ENCODE assay signal across 9 mouse cellular contexts in the genomic region with DNA sequence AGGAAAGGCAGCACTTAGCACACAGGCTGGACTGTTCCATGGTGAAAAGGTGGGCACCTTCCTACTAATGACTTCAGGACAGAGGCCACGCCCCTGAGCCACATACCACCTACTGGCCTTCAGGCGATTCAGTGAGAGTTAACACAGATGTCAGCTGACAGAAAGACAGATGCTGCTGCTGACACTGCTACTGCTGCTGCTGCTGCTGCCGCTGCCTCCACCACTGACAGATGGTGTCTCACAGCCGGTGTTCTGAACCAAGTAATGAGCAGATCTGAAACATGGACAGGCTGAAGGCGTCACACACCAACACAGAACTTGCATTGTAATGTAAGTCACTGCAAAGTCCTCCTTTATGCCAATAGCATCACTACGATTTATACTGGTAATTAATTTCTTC.
A peak's percentile ranks its signal among the peaks of the same experiment; 100 is the strongest.
DNase-seq lines count a peak whose midpoint lies in the region; ATAC-seq lines count a peak whose summit lies in the region.
"Had no signal": no experiment of that assay in that cellular context is flagged by ENCODE, and none has a peak within 500 bp of the region (broad histone marks: within the 10 kb centered on the region; RNA-seq: fewer than 3 reads in every experiment).

No protein-coding gene starts in this region.

- no peaks in the 10 kb centered on the region for H3K27me3 ChIP-seq in kidney, embryonic 14.5 days (ENCODE audit: control insufficient read depth, insufficient read depth, low read length)
- H3K27me3 ChIP-seq: megakaryocyte, embryonic 14.5 days had no signal

- WGBS in kidney, embryonic 14.5 days, result 24% methylated on average over 6 of the region's 6 CpGs

- H3K9me3 ChIP-seq in kidney, embryonic 14.5 days (ENCODE audit: control insufficient read depth, low read length), result no peaks in the 10 kb centered on the region

- no peak for DNase-seq in kidney, postnatal 25 days
- DNase-seq in frontal cortex, postnatal 36 days (ENCODE audit: low spot score in 2 of 2), result peak; percentile 55 to 70
- peak; percentile 20 to 30 for DNase-seq in left cerebral cortex, postnatal 10 days (ENCODE audit: extremely low spot score in 1 of 2, low spot score in 2 of 2)
- peak; percentile 73 for DNase-seq in right cerebral cortex, adult 18-20 months
- DNase-seq in gastrocnemius, postnatal 25 days, result no peak
- no peak for DNase-seq in urinary bladder, postnatal 36 days (ENCODE audit: low spot score in 2 of 2)
- no peak for DNase-seq in urinary bladder, adult 2 months (ENCODE audit: low spot score)

- 0 out of 2 replicates have a peak, but pooled peaks have one; percentile 49 for ATAC-seq in kidney, embryonic 14.5 days (ENCODE audit: low FRiP score, low TSS enrichment)

- H3K4me3 ChIP-seq in kidney, embryonic 14.5 days (ENCODE audit: low read length), result no peak overlapping the region
- H3K4me3 ChIP-seq: megakaryocyte, embryonic 14.5 days had no signal

- no peak overlapping the region for H3K27ac ChIP-seq in kidney, embryonic 14.5 days (ENCODE audit: low read depth, low read length)

- no peak overlapping the region for H3K4me2 ChIP-seq in kidney, embryonic 14.5 days (replicated peaks; ENCODE audit: low read depth, low read length)

- H3K9ac ChIP-seq in kidney, embryonic 14.5 days (ENCODE audit: low read depth, low read length), result no peak overlapping the region

- intact Hi-C loops in left cerebral cortex, postnatal 10 days (cut with DNase I), result no loop called here

- 0 out of 2 replicates have a peak, but pooled peaks cover 5% of the 10 kb centered on the region for H3K4me1 ChIP-seq in kidney, embryonic 14.5 days (ENCODE audit: control insufficient read depth, insufficient read depth, low read length)
- H3K4me1 ChIP-seq: megakaryocyte, embryonic 14.5 days had no signal

- H3K36me3 ChIP-seq in kidney, embryonic 14.5 days (ENCODE audit: control insufficient read depth, insufficient read depth, low read length), result no peaks in the 10 kb centered on the region

Comparison
In these comparisons a context has a peak if more than half of its experiments do, and no peak if none do; other contexts are left out.
1. DNase-seq: peak in frontal cortex, postnatal 36 days (2 of 2), left cerebral cortex, postnatal 10 days (2 of 2) and right cerebral cortex, adult 18-20 months (single experiment); none in kidney, postnatal 25 days (0 of 2), gastrocnemius, postnatal 25 days (single experiment), urinary bladder, postnatal 36 days (0 of 2) and urinary bladder, adult 2 months (single experiment).